Mouse (Mus musculus) embryo, embryonic 10 days (tissue): ENCODE results near the gene Camk1d.
"Not testable (repeated sequence)": the region's sequence is repeated elsewhere in the genome, so short reads cannot be mapped to it uniquely, and the experiment has no call there.

ENCODE experiments used
- DNase-seq: peaks from one replicate; pipeline ENCODE4 v3.0.0-alpha.2; 2015; ENCODE audit warnings: low spot score

Gene Camk1d

DNA sequence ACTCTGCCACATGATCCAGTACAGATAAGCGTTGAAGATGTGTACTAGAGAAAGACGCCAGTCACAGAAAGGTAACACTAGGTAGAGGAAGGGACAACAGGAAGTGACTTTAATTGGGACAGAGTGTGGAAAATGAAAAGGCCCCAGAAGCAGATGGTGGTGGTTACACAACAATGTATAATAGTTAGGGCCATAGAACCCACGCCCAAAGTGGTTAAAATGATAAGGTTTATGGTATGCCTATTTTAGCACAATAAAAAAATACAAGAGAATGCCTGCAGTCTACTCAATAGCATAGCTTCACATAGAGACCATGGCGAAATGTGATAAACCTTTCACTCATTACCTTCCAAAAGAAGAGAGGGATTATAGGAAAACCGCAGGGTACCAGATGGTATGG is 147.7 kb downstream of the Camk1d start:
- DNase-seq = no peak

DNA sequence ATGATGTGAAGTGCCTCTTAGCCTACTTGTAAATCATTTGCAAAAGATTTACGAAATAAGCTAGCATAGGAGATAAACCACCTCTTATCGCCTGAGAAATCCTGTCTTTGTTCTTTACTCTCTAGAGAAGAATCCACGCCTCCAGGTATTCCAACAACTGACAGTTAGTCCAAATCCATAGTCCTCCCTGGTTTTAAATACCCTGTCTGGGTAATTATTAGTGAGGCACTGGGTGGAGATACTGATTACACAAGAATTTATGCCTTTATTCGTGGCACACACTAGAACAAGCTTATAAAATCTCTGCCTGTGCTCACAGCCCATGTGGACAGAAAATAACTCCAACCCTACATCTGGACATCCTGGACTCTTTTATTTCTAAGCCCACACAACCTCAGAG is 150.6 kb downstream of the Camk1d start:
- no peak for DNase-seq

DNA sequence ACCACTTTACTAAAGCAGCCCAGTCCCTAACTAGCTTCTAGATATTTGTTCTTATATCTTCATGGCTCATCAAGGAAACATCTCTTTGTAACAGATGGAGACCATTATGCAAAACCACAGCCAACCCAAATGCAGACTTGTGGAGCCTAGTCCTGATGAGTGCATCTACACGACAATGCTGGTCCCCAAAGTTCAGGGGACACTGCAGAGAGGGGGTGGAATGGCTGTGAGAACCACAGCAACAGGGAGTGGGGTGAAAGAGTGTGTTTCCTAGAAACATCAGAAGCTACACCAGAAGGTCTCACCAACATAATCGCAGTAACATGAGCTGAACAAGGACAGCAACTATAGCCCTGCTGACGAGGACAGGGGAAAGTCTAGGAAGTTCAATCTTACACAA is 152.9 kb downstream of the Camk1d start:
- no peak for DNase-seq

- DNase-seq = no peak
Measured at GRCm38 (mm10) chr2:5553264-5553663, 161.1 kb downstream of the Camk1d start.

DNA sequence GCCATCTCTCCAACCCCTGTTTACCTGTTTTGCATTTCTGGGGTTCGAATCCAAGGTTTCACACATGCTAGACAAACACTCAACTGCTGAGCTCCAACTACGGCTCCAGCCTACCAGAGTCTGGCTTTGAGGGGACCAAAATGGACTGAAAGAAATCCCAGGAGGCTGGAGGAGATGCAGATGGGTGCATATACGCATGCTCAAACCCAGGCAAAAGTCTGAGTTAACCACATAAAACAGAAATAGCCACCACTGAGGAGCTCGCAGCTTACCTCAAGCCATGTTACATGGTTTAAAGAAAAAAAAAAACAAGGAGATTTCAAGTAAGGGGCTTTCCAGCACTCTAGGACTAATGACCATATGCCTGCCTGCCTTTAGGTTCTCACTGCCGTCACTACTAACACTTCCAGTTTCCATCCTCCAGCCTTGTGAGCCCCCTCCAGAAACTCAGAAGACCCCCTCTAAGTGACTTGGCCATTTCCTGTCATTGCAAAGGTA is 162.5 kb downstream of the Camk1d start:
- no peak for DNase-seq

GRCm38 (mm10) chr2:5549334-5549733 is 165.0 kb downstream of the Camk1d start:
- DNase-seq = no peak

DNA sequence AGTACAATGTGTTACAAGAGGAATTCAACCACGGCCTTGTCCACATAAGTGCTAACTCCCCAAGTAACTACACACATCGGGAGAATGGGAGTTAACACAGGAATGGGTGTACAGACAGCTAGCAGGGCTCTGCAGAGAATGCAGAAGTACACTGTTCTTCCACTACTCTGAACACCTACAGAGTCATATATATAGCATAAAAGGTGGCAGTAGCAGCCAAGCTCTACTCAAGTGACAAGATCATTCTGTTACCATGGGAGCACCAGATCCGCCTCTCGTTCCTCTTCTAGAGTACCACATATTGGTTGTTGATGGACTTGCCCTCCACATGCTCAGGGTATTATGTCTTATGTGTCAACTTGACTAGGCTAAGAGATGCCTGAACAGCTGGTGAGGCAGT is 165.4 kb downstream of the Camk1d start:
- DNase-seq = no peak

DNA sequence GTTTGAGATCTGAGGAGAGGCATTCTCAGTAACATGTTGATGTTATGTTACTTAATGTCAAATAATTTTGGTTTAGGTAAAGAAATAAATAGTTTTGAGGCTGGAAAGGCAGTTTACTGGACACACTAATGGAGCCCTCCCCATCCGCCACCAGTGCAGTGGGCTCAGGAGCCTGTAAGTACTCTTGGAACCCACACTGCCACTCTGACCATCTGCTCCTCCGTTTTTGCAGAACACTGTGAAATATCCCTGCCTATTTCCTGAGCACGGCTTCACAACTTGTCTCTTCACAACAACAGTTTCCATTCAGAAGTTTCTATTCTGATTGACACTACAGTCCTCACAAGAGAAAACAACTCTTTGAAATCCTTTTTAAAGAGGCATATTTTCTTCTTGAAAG is 173.4 kb downstream of the Camk1d start:
- DNase-seq = no peak

- not testable (repeated sequence) for DNase-seq
Measured at GRCm38 (mm10) chr2:5539894-5540293, 174.4 kb downstream of the Camk1d start.

DNA sequence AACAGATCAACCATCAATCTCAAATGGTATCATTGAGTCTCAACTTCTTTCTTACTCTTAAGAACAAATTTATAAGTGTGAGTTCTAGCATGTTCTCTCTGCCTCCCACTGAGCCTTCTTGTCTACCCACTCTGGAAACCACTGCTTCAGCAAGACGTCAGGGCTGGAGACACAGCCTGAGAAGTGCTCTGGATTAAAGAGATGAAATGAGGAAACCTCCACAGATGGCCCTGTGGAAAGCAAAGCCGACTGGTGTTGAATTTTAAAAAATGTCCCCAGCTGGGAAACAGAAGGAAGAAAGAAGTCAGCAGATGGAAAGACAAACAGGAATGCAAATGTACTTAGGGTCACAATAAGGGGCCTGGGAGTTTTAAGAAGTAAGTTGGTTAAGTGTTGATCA is 180.4 kb downstream of the Camk1d start:
- no peak for DNase-seq

GRCm38 (mm10) chr2:5529992-5530391 is 184.3 kb downstream of the Camk1d start:
- DNase-seq = no peak

DNA sequence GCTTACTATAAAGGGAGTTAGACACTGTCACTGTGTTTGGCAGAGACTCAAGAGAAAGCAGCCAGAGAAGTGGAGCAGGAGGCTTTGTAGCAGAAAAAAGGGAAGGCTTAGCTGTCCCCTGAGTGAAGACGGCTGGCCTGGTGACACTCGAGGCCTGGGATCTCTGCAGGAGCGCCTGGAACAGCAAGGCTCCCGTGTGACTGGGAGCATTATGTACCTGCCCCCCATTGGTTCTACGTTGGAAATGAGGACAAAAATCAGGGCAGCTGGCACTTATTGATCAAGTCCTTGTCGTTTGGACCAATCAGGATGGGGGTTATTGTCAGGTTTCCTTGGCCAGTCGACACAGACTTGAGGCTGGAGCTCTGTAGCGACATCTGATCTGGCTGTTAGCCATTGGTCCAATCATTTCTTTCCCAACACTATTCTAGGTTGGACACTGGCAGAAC is 195.1 kb downstream of the Camk1d start:
- no peak for DNase-seq

GRCm38 (mm10) chr2:5515106-5515505 is 199.2 kb downstream of the Camk1d start:
- DNase-seq = peak; percentile 7

- DNase-seq = no peak
Measured at GRCm38 (mm10) chr2:5514095-5514494, 200.2 kb downstream of the Camk1d start.

DNA sequence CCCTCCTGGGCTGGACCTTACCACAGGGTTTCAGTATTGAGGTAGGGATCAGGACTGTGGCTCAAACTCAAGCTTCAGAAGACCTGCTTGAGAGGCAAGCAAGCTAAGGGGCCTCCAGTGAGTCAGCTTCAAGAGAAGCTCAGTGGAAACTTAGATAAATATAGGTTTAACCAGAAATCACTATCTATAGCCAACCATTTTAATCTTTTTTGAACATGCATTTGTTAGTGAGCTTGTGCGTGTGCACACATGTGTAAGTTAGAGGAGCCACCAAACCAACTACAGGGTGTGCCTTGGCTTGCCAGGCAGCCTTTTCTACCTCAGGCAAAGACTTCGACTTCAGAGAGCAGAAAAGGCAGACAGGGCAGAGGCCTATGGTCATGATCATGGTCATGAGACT is 200.7 kb downstream of the Camk1d start:
- DNase-seq = no peak

- no peak for DNase-seq
Measured at GRCm38 (mm10) chr2:5510042-5510441, 204.3 kb downstream of the Camk1d start.

DNA sequence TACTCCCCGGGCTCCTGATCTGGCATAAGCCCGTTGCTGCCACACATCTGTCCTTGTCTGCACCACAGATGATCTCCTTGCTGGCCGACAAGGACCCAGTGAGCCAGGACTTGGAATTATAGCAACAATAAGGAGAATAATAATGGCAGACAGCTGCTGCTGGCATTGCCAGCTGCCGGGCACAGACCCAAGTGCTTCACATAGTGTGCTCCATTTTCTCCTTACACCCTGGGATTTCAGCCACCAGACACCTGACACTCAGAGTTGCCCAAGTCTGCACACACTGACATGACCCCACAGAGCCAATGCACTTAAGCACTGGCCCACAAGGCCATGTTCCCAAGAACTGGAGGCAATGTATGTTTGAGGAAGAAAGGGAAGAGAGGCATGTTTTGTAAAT is 214.7 kb downstream of the Camk1d start:
- DNase-seq = no peak

- no peak for DNase-seq
Measured at GRCm38 (mm10) chr2:5489916-5490315, 224.4 kb downstream of the Camk1d start.

GRCm38 (mm10) chr2:5487344-5487743 is 227.0 kb downstream of the Camk1d start:
- DNase-seq = no peak

- no peak for DNase-seq
Measured at GRCm38 (mm10) chr2:5486663-5487062, 227.7 kb downstream of the Camk1d start.

- DNase-seq = no peak
Measured at GRCm38 (mm10) chr2:5485786-5486185, 228.5 kb downstream of the Camk1d start.

GRCm38 (mm10) chr2:5479886-5480285 is 234.4 kb downstream of the Camk1d start:
- DNase-seq = no peak

GRCm38 (mm10) chr2:5478709-5479108 is 235.6 kb downstream of the Camk1d start:
- DNase-seq = no peak

DNA sequence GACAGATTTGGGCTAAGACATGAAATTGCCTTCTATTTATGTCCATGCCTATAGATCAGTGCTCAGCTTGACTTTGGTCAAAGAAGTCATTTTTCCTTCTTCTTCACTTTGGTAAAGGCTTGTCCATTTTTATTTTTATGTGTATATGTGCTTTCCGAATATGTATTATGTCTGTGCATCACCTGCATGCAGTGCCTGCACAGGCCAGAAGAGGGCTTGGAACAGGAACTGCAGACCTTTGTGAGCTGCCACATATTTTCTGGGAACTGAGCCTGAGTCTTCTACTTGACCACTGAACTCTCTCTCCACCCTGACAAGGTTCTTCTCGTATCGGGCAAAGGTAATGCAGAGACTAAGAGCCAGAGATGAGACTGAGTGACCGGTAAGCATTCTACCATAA is 236.1 kb downstream of the Camk1d start:
- DNase-seq = no peak

DNA sequence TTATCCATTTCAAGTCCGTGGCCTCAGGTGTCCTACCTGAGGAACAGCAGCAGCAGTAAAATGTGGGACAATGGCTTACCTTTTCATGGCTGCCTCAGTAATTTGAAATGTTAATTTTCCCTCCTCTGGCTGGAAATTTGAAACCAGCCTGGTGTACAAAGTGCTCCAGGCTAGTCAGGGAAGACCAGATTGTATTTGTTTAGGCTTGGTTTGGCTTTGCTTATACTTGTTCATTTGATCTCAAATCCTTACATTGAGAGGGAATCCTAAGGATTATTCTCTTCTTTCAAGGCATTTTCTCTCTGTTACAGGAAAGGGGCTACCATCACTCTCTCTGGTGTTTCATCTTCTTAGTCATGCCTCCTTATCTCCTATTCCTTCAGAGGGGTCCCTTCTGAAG is 236.8 kb downstream of the Camk1d start:
- no peak for DNase-seq
